Mouse (Mus musculus) lung, embryonic 16.5 days (tissue): ENCODE measurements around the gene Efcab11. TPM values are rescaled to one million over a fixed set of nuclear protein-coding genes. Genes with fewer than 3 reads are reported as not detected.

Experiments used
- ATAC-seq: fragments of 200-750 bp; cut with Nextera tagmentation; 2 replicates; pipeline ENCODE4 v1.8.0; 2017; ENCODE audit warnings: low read depth, mild to moderate bottlenecking, moderate library complexity
- H3K27ac ChIP-seq: fragments of 300-500 bp; sonication (generic); 2 replicates; pipeline ENCODE4 v1.5.1; 2014; ENCODE audit warnings: mild to moderate bottlenecking, control low read depth, low read length
- H3K27me3 ChIP-seq: fragments of 300-500 bp; sonication (generic); 2 replicates; pipeline ENCODE4 v1.6.1; 2014; ENCODE audit warnings: low read depth, low read length, mixed read lengths; ENCODE audit not compliant: control insufficient read depth, insufficient read depth
- H3K36me3 ChIP-seq: fragments of 300-500 bp; sonication (generic); 2 replicates; pipeline ENCODE4 v1.6.1; 2014; ENCODE audit warnings: low read length; ENCODE audit not compliant: control insufficient read depth, insufficient read depth
- H3K4me1 ChIP-seq: fragments of 300-500 bp; sonication (generic); replicated peaks from 2 replicates; pipeline ENCODE4 v1.6.1; 2014; ENCODE audit warnings: low read length, mixed read lengths; ENCODE audit not compliant: control insufficient read depth, insufficient read depth
- H3K4me2 ChIP-seq: fragments of 300-500 bp; sonication (generic); 2 replicates; pipeline ENCODE4 v1.6.1; 2014; ENCODE audit warnings: low read depth, low read length, control low read depth
- H3K4me3 ChIP-seq: fragments of 300-500 bp; sonication (generic); 2 replicates; pipeline ENCODE4 v1.5.1; 2014; ENCODE audit warnings: mild to moderate bottlenecking, low read length, control low read depth
- H3K9ac ChIP-seq: fragments of 300-500 bp; sonication (generic); 2 replicates; pipeline ENCODE4 v1.6.1; 2014; ENCODE audit warnings: low read length, control low read depth
- H3K9me3 ChIP-seq: fragments of 300-500 bp; sonication (generic); 2 replicates; pipeline ENCODE4 v1.6.1; 2016; ENCODE audit warnings: low read length; ENCODE audit not compliant: control insufficient read depth
- WGBS: fragments of 180-500 bp; shearing (Covaris S2); extraction: QIAGEN DNeasy Blood & Tissue Kit; methylation state at CpG from one replicate; pipeline ENCODE4 v1.1.7; 2014; 5-methylcytosine and 5-hydroxymethylcytosine counted together
- polyA plus RNA-seq: library from polyadenylated mRNA; unstranded; fragments of >200 nt; fragmentation: Nextera tagmentation; extraction: Ambion mirVana; gene quantifications from 2 replicates; pipeline ENCODE4 v1.2.1, GENCODE M21; 2015

The Efcab11 gene
- polyA plus RNA-seq, 1 experiment from 2014 or later, result 19.4 TPM

GRCm38 (mm10) chr12:99752986-99753385 is 131.3 kb downstream of the Efcab11 start:
- H3K4me2 ChIP-seq, result no peak overlapping the region
- no peaks in the 10 kb centered on the region for H3K9me3 ChIP-seq
- H3K4me1 ChIP-seq, result peaks cover 4% of the 10 kb centered on the region; the same call in 1 of the 2 replicates
- no peak overlapping the region for H3K4me3 ChIP-seq
- no peak for ATAC-seq
- WGBS, result 43% methylated on average over 11 of the region's 11 CpGs
- no peaks in the 10 kb centered on the region for H3K27me3 ChIP-seq
- H3K27ac ChIP-seq, result no peak overlapping the region
- H3K36me3 ChIP-seq, result no peaks in the 10 kb centered on the region
- H3K9ac ChIP-seq, result no peak overlapping the region

GRCm38 (mm10) chr12:99749391-99749790 is 134.8 kb downstream of the Efcab11 start:
- no peaks in the 10 kb centered on the region for H3K27me3 ChIP-seq
- H3K9me3 ChIP-seq, result no peaks in the 10 kb centered on the region
- no peaks in the 10 kb centered on the region for H3K4me1 ChIP-seq
- no peak overlapping the region for H3K4me3 ChIP-seq
- ATAC-seq, result no peak
- 59% methylated on average over 3 of the region's 3 CpGs for WGBS
- H3K9ac ChIP-seq, result no peak overlapping the region
- H3K4me2 ChIP-seq, result no peak overlapping the region
- H3K27ac ChIP-seq, result no peak overlapping the region
- H3K36me3 ChIP-seq, result no peaks in the 10 kb centered on the region

GRCm38 (mm10) chr12:99741631-99742030 is 142.6 kb downstream of the Efcab11 start:
- no peak overlapping the region for H3K27ac ChIP-seq
- WGBS, result 46% methylated on average over 8 of the region's 8 CpGs
- H3K27me3 ChIP-seq, result no peaks in the 10 kb centered on the region
- no peaks in the 10 kb centered on the region for H3K36me3 ChIP-seq
- no peak overlapping the region for H3K4me2 ChIP-seq
- no peaks in the 10 kb centered on the region for H3K9me3 ChIP-seq
- H3K4me1 ChIP-seq, result no peaks in the 10 kb centered on the region
- no peak overlapping the region for H3K9ac ChIP-seq
- no peak for ATAC-seq
- H3K4me3 ChIP-seq, result no peak overlapping the region

GRCm38 (mm10) chr12:99739211-99739610 is 145.0 kb downstream of the Efcab11 start:
- 55% methylated on average over 5 of the region's 5 CpGs for WGBS
- ATAC-seq, result no peak

GRCm38 (mm10) chr12:99738256-99738655 is 146.0 kb downstream of the Efcab11 start:
- H3K27me3 ChIP-seq, result no peaks in the 10 kb centered on the region
- 66% methylated on average over 6 of the region's 6 CpGs for WGBS
- no peaks in the 10 kb centered on the region for H3K36me3 ChIP-seq
- no peak overlapping the region for H3K27ac ChIP-seq
- no peak overlapping the region for H3K4me2 ChIP-seq
- H3K4me1 ChIP-seq, result no peaks in the 10 kb centered on the region
- no peak overlapping the region for H3K4me3 ChIP-seq
- no peak overlapping the region for H3K9ac ChIP-seq
- no peak for ATAC-seq
- H3K9me3 ChIP-seq, result no peaks in the 10 kb centered on the region

More at GRCm38 (mm10) chr12:99739211-99739610, 145.0 kb downstream of the Efcab11 start:
- H3K27me3 ChIP-seq, result no peaks in the 10 kb centered on the region
- H3K36me3 ChIP-seq, result no peaks in the 10 kb centered on the region
- H3K27ac ChIP-seq, result no peak overlapping the region
- no peak overlapping the region for H3K4me3 ChIP-seq
- H3K9me3 ChIP-seq, result no peaks in the 10 kb centered on the region
- no peak overlapping the region for H3K9ac ChIP-seq
- H3K4me1 ChIP-seq, result no peaks in the 10 kb centered on the region
- H3K4me2 ChIP-seq, result no peak overlapping the region

- H3K4me2 ChIP-seq, result no peak overlapping the region
Measured at GRCm38 (mm10) chr12:99736971-99737370, 147.3 kb downstream of the Efcab11 start.

GRCm38 (mm10) chr12:99735172-99735571 is 149.1 kb downstream of the Efcab11 start:
- WGBS, result 71% methylated on average over 10 of the region's 10 CpGs
- ATAC-seq, result no peak
- H3K9ac ChIP-seq, result no peak overlapping the region
- no peak overlapping the region for H3K4me3 ChIP-seq
- H3K4me1 ChIP-seq, result no peaks in the 10 kb centered on the region
- H3K36me3 ChIP-seq, result no peaks in the 10 kb centered on the region
- no peaks in the 10 kb centered on the region for H3K27me3 ChIP-seq
- H3K9me3 ChIP-seq, result no peaks in the 10 kb centered on the region
- H3K4me2 ChIP-seq, result no peak overlapping the region
- no peak overlapping the region for H3K27ac ChIP-seq

More at GRCm38 (mm10) chr12:99736971-99737370, 147.3 kb downstream of the Efcab11 start:
- Histone ChIP-seq H3K36me3 (no peaks in the 10 kb centered on the region), H3K27ac (no peak overlapping the region), H3K27me3 (no peaks in the 10 kb centered on the region), H3K4me1 (no peaks in the 10 kb centered on the region), H3K4me3 (no peak overlapping the region), H3K9ac (no peak overlapping the region), H3K9me3 (no peaks in the 10 kb centered on the region)
- 67% methylated on average over 3 of the region's 3 CpGs for WGBS
- no peak for ATAC-seq

GRCm38 (mm10) chr12:99724206-99724605 is 160.0 kb downstream of the Efcab11 start:
- no peak overlapping the region for H3K4me2 ChIP-seq
- no peak for ATAC-seq
- no peaks in the 10 kb centered on the region for H3K9me3 ChIP-seq
- no peaks in the 10 kb centered on the region for H3K27me3 ChIP-seq
- no peak overlapping the region for H3K9ac ChIP-seq
- no peaks in the 10 kb centered on the region; the same call in 1 of the 2 replicates for H3K4me1 ChIP-seq
- H3K36me3 ChIP-seq, result no peaks in the 10 kb centered on the region
- no peak overlapping the region for H3K27ac ChIP-seq
- H3K4me3 ChIP-seq, result no peak overlapping the region
- WGBS, result 98% methylated on average over 11 of the region's 12 CpGs

- Histone ChIP-seq H3K4me1 (no peaks in the 10 kb centered on the region; the same call in 1 of the 2 replicates), H3K4me2 (no peak overlapping the region), H3K9me3 (no peaks in the 10 kb centered on the region), H3K27me3 (no peaks in the 10 kb centered on the region), H3K36me3 (no peaks in the 10 kb centered on the region), H3K4me3 (no peak overlapping the region), H3K27ac (no peak overlapping the region), H3K9ac (no peak overlapping the region)
- no peak for ATAC-seq
- 62% methylated on average over 8 of the region's 8 CpGs for WGBS
Measured at GRCm38 (mm10) chr12:99723791-99724190, 160.4 kb downstream of the Efcab11 start.

- H3K9me3 ChIP-seq, result no peaks in the 10 kb centered on the region
- WGBS, result 63% methylated on average over 10 of the region's 10 CpGs
- H3K36me3 ChIP-seq, result no peaks in the 10 kb centered on the region
- H3K27ac ChIP-seq, result no peak overlapping the region
- no peak for ATAC-seq
- no peak overlapping the region for H3K4me3 ChIP-seq
- H3K27me3 ChIP-seq, result no peaks in the 10 kb centered on the region
- no peak overlapping the region for H3K9ac ChIP-seq
- no peak overlapping the region for H3K4me2 ChIP-seq
- H3K4me1 ChIP-seq, result no peaks in the 10 kb centered on the region; the same call in 1 of the 2 replicates
Measured at GRCm38 (mm10) chr12:99721318-99721717, 162.9 kb downstream of the Efcab11 start.
